Mouse (Mus musculus) brain, embryonic 14.5 days (tissue): Measurements from ENCODE around the gene Usp30.

ENCODE experiments used
- CTCF ChIP-seq: fragments of 200-500 bp; IDR thresholded peaks from 2 replicates; pipeline ENCODE4 v1.5.1; 2012; ENCODE audit warnings: inconsistent platforms, mild to moderate bottlenecking, moderate library complexity, borderline replicate concordance; ENCODE audit not compliant: insufficient read depth, insufficient read length; ENCODE audit errors: extremely low read depth
- POLR2A ChIP-seq: fragments of 200-500 bp; IDR thresholded peaks from 2 replicates; pipeline ENCODE4 v1.6.1; 2012; ENCODE audit warnings: mild to moderate bottlenecking, inconsistent platforms, borderline replicate concordance; ENCODE audit not compliant: poor library complexity, insufficient read depth, insufficient read length, severe bottlenecking; ENCODE audit errors: extremely low read depth

- TF ChIP-seq CTCF (no peak), POLR2A (no peak)
Observed at GRCm38 (mm10) chr5:114030652-114031051, 34.6 kb upstream of the Usp30 start.
